Mouse (Mus musculus) heart, embryonic 14.5 days (tissue): ENCODE data around the gene Sap30bp. TPM values are rescaled to one million over a fixed set of nuclear protein-coding genes. Genes with fewer than 3 reads are reported as not detected.
A peak's percentile ranks its signal among the peaks of the same experiment; 100 is the strongest.

Experiments
- ATAC-seq: fragments of 200-750 bp; cut with Nextera tagmentation; 2 replicates; pipeline ENCODE4 v1.8.0; 2017; ENCODE audit warnings: low read depth, moderate TSS enrichment; ENCODE audit not compliant: insufficient number of reproducible peaks, insufficient read depth, low FRiP score
- H3K27ac ChIP-seq, 2 experiments: fragments of 200-500 bp in 1 of 2; fragments of 300-500 bp in 1 of 2; sonication (generic) in 1 of 2; replicated peaks in 1 of 2; 2 replicates each; pipeline ENCODE4 v1.5.1; 2012 to 2014; ENCODE audit warnings: low read depth in 2 of 2, low read length in 2 of 2, control low read depth in 1 of 2, mild to moderate bottlenecking in 1 of 2, mixed read lengths in 1 of 2; ENCODE audit not compliant: control insufficient read depth in 1 of 2, insufficient read depth in 1 of 2
- H3K27me3 ChIP-seq: fragments of 300-500 bp; sonication (generic); 2 replicates; pipeline ENCODE4 v1.6.1; 2014; ENCODE audit warnings: mild to moderate bottlenecking, low read length, control low read depth; ENCODE audit not compliant: control insufficient read depth, insufficient read depth
- H3K36me3 ChIP-seq: fragments of 300-500 bp; sonication (generic); 2 replicates; pipeline ENCODE4 v1.6.1; 2014; ENCODE audit warnings: mild to moderate bottlenecking, control low read depth, low read length, mixed read lengths; ENCODE audit not compliant: control insufficient read depth, insufficient read depth
- H3K4me1 ChIP-seq, 2 experiments: fragments of 200-500 bp in 1 of 2; fragments of 300-500 bp in 1 of 2; sonication (generic) in 1 of 2; 2 replicates each; pipeline ENCODE4 v1.6.1; 2012 to 2014; ENCODE audit warnings: low read length in 2 of 2, control low read depth in 1 of 2, mixed read lengths in 1 of 2; ENCODE audit not compliant: control insufficient read depth in 2 of 2, insufficient read depth in 2 of 2
- H3K4me2 ChIP-seq: fragments of 300-500 bp; sonication (generic); 2 replicates; pipeline ENCODE4 v1.6.1; 2014; ENCODE audit warnings: mild to moderate bottlenecking, low read length
- H3K4me3 ChIP-seq, 2 experiments: fragments of 200-500 bp in 1 of 2; fragments of 300-500 bp in 1 of 2; sonication (generic) in 1 of 2; 2 replicates each; pipeline ENCODE4 v1.5.1; 2012 to 2014; ENCODE audit warnings: low read length in 2 of 2, mild to moderate bottlenecking in 2 of 2, control low read depth in 1 of 2, low read depth in 1 of 2, moderate library complexity in 1 of 2; ENCODE audit not compliant: control insufficient read depth in 1 of 2, insufficient read depth in 1 of 2
- H3K9ac ChIP-seq: fragments of 300-500 bp; sonication (generic); 2 replicates; pipeline ENCODE4 v1.6.1; 2014; ENCODE audit warnings: mild to moderate bottlenecking, low read length
- H3K9me3 ChIP-seq: fragments of 300-500 bp; sonication (generic); 2 replicates; pipeline ENCODE4 v1.6.1; 2016; ENCODE audit warnings: low read length, control low read depth; ENCODE audit not compliant: control insufficient read depth
- WGBS: fragments of 180-500 bp; shearing (Covaris S2); extraction: QIAGEN DNeasy Blood & Tissue Kit; methylation state at CpG from one replicate; pipeline ENCODE4 v1.1.7; 2014; 5-methylcytosine and 5-hydroxymethylcytosine counted together
- polyA plus RNA-seq: library from polyadenylated mRNA; unstranded; fragments of >200 nt; fragmentation: Nextera tagmentation; extraction: Ambion mirVana; gene quantifications from 2 replicates; pipeline ENCODE4 v1.2.1, GENCODE M21; 2014

Sap30bp gene
- polyA plus RNA-seq, 1 experiment from 2014 or later: 22.9 TPM

- Histone ChIP-seq H3K9me3 (no peaks in the 10 kb centered on the region), H3K4me2 (no peak overlapping the region), H3K36me3 (peaks cover 2% of the 10 kb centered on the region; the same call in 1 of the 2 replicates), H3K4me1 (peaks cover 10 to 17% of the 10 kb centered on the region in 2 experiments), H3K4me3 (no peak overlapping the region), H3K27ac (no peak overlapping the region), H3K9ac (no peak overlapping the region), H3K27me3 (peaks cover 7% of the 10 kb centered on the region; the same call in 1 of the 2 replicates)
- no peak for ATAC-seq
- 65% methylated on average over 6 of the region's 6 CpGs for WGBS
Measured at GRCm38 (mm10) chr11:116001725-116002124, 68.6 kb downstream of the Sap30bp start.

GRCm38 (mm10) chr11:116002894-116003293 lies 69.8 kb downstream of the Sap30bp start:
- 90% methylated on average over 3 of the region's 3 CpGs for WGBS
- no peak overlapping the region for H3K4me3 ChIP-seq
- H3K9me3 ChIP-seq: no peaks in the 10 kb centered on the region
- no peak overlapping the region for H3K27ac ChIP-seq
- no peak for ATAC-seq
- no peak overlapping the region for H3K9ac ChIP-seq
- peaks cover 7% of the 10 kb centered on the region; the same call in 1 of the 2 replicates for H3K27me3 ChIP-seq
- H3K4me1 ChIP-seq: peaks cover 10 to 17% of the 10 kb centered on the region in 2 experiments
- H3K4me2 ChIP-seq: no peak overlapping the region
- peaks cover 13% of the 10 kb centered on the region for H3K36me3 ChIP-seq

- Histone ChIP-seq H3K4me3 (peak overlapping the region; percentile 39 to 42), H3K36me3 (peaks cover 26% of the 10 kb centered on the region), H3K27ac (peak overlapping the region; percentile 65 to 85), H3K4me2 (peak overlapping the region; percentile 82), H3K9ac (peak overlapping the region; percentile 78), H3K27me3 (peaks cover 7% of the 10 kb centered on the region; the same call in 1 of the 2 replicates), H3K4me1 (peaks cover 10 to 17% of the 10 kb centered on the region in 2 experiments), H3K9me3 (no peaks in the 10 kb centered on the region)
- 24% methylated on average over 8 of the region's 8 CpGs for WGBS
- no peak for ATAC-seq
Measured at GRCm38 (mm10) chr11:116004186-116004823, 71.2 kb downstream of the Sap30bp start.

- Histone ChIP-seq H3K27me3 (peaks cover 3% of the 10 kb centered on the region; the same call in 1 of the 2 replicates), H3K4me1 (peaks cover 10 to 17% of the 10 kb centered on the region in 2 experiments), H3K9ac (peak overlapping the region; percentile 78), H3K27ac (peak overlapping the region; percentile 81 to 85), H3K9me3 (no peaks in the 10 kb centered on the region), H3K4me3 (peak overlapping the region; percentile 39 to 42), H3K36me3 (peaks cover 34% of the 10 kb centered on the region), H3K4me2 (peak overlapping the region; percentile 82)
- WGBS: 5% methylated on average over 51 of the region's 54 CpGs
- ATAC-seq: peak; percentile 52
Measured at GRCm38 (mm10) chr11:116004840-116005700, 72.0 kb downstream of the Sap30bp start.

GRCm38 (mm10) chr11:116005701-116006419 lies 72.8 kb downstream of the Sap30bp start:
- Histone ChIP-seq H3K27ac (peak overlapping the region; percentile 81 to 85; a peak in 3 of 4 replicates), H3K4me3 (peak overlapping the region in 1 of 2 experiments; percentile 42; a peak in 3 of 4 replicates), H3K9ac (peak overlapping the region; percentile 78), H3K36me3 (peaks cover 42% of the 10 kb centered on the region), H3K9me3 (no peaks in the 10 kb centered on the region), H3K27me3 (no peaks in the 10 kb centered on the region), H3K4me2 (peak overlapping the region; percentile 82), H3K4me1 (peaks cover 10 to 17% of the 10 kb centered on the region in 2 experiments)
- no peak for ATAC-seq
- 60% methylated on average over 9 of the region's 9 CpGs for WGBS

- no peak overlapping the region for H3K27ac ChIP-seq
- WGBS: 87% methylated on average over 28 of the region's 28 CpGs
- no peaks in the 10 kb centered on the region for H3K27me3 ChIP-seq
- H3K9me3 ChIP-seq: no peaks in the 10 kb centered on the region
- H3K4me3 ChIP-seq: no peak overlapping the region
- peaks cover 15 to 24% of the 10 kb centered on the region in 2 experiments for H3K4me1 ChIP-seq
- peaks cover 42% of the 10 kb centered on the region for H3K36me3 ChIP-seq
- no peak overlapping the region for H3K9ac ChIP-seq
- no peak for ATAC-seq
- H3K4me2 ChIP-seq: no peak overlapping the region
Measured at GRCm38 (mm10) chr11:116007095-116007850, 74.2 kb downstream of the Sap30bp start.
